Mouse (Mus musculus) olfactory bulb, adult 2 months (tissue): ENCODE data around the gene Slc2a6.

Source experiments
- CTCF ChIP-seq: fragments of 200-500 bp; IDR thresholded peaks from 2 replicates; pipeline ENCODE4 v1.5.1; 2012; ENCODE audit warnings: low read depth, mild to moderate bottlenecking, low read length, moderate library complexity; ENCODE audit not compliant: insufficient read depth
- POLR2A ChIP-seq: fragments of 200-500 bp; IDR thresholded peaks from 2 replicates; pipeline ENCODE4 v1.6.1; 2012; ENCODE audit warnings: mild to moderate bottlenecking, low read depth, low read length, moderate library complexity; ENCODE audit not compliant: insufficient read depth

GRCm38 (mm10) chr2:27049408-27049807, 21.6 kb upstream of the Slc2a6 start:
- no peak for TF ChIP-seq POLR2A
- no peak for TF ChIP-seq CTCF
